In genomic region chr2:71511209-71511608, GRCm38 (mm10) we compare ENCODE assay signal across 22 mouse cellular contexts. TPM values are rescaled to one million over a fixed set of nuclear protein-coding genes. Genes with fewer than 3 reads are reported as not detected.
DNase-seq lines count a peak whose midpoint lies in the region; ATAC-seq lines count a peak whose summit lies in the region.
"Had no signal": no experiment of that assay in that cellular context is flagged by ENCODE, and none has a peak within 500 bp of the region (broad histone marks: within the 10 kb centered on the region; RNA-seq: fewer than 3 reads in every experiment).

No protein-coding gene starts in this region.

- no peak for DNase-seq in forebrain, embryonic 14.5 days (ENCODE audit: low spot score)
- no peak for DNase-seq in spleen, postnatal 14 days (ENCODE audit: low spot score in 2 of 2)
- DNase-seq in layer of hippocampus, adult 8-10 months (ENCODE audit: low spot score in 2 of 2): no peak
- DNase-seq: adrenal gland, adult 2 months; adrenal gland, postnatal 10 days; adrenal gland, postnatal 25 days; cerebellum, adult 11 months; cerebellum, adult 18-20 months; cerebellum, adult 8-10 months; cerebellum, adult 9-11 months; cerebellum, postnatal 14 days; cerebellum, postnatal 36 days; embryo, embryonic 11 days had no signal

- H3K27ac ChIP-seq in forebrain, embryonic 13.5 days: 0 out of 2 replicates have a peak overlapping the region, but pooled peaks have one; percentile 68
- H3K27ac ChIP-seq in forebrain, embryonic 14.5 days (ENCODE audit: low read depth, low read length): no peak overlapping the region
- H3K27ac ChIP-seq: embryonic facial prominence, embryonic 13.5 days; embryonic facial prominence, embryonic 15.5 days; forebrain, embryonic 10.5 days had no signal

- no peaks in the 10 kb centered on the region for H3K27me3 ChIP-seq in forebrain, embryonic 13.5 days
- H3K27me3 ChIP-seq in forebrain, embryonic 14.5 days (replicated peaks; ENCODE audit: control insufficient read depth, insufficient read depth, low read length): no peaks in the 10 kb centered on the region
- H3K27me3 ChIP-seq: embryonic facial prominence, embryonic 15.5 days; forebrain, embryonic 15.5 days had no signal

- H3K9me3 ChIP-seq in forebrain, embryonic 13.5 days (replicated peaks): no peaks in the 10 kb centered on the region
- H3K9me3 ChIP-seq in forebrain, embryonic 14.5 days (replicated peaks; ENCODE audit: control insufficient read depth, low read length): no peaks in the 10 kb centered on the region
- H3K9me3 ChIP-seq: embryonic facial prominence, embryonic 13.5 days; embryonic facial prominence, embryonic 15.5 days; forebrain, embryonic 10.5 days; forebrain, embryonic 15.5 days had no signal

- H3K4me3 ChIP-seq in forebrain, embryonic 13.5 days: no peak overlapping the region
- H3K4me3 ChIP-seq in forebrain, embryonic 14.5 days (ENCODE audit: low read depth, low read length): no peak overlapping the region
- H3K4me3 ChIP-seq: embryonic facial prominence, embryonic 13.5 days; embryonic facial prominence, embryonic 15.5 days; erythroblast, embryonic 14.5 days; forebrain, embryonic 10.5 days; forebrain, embryonic 15.5 days had no signal

- no peak overlapping the region for H3K9ac ChIP-seq in forebrain, embryonic 13.5 days
- no peak overlapping the region for H3K9ac ChIP-seq in forebrain, embryonic 14.5 days (ENCODE audit: low read length)
- H3K9ac ChIP-seq: embryonic facial prominence, embryonic 13.5 days; embryonic facial prominence, embryonic 15.5 days; forebrain, embryonic 15.5 days had no signal

- WGBS in forebrain, embryonic 13.5 days: 88% methylated on average over 7 of the region's 7 CpGs
- WGBS in forebrain, embryonic 14.5 days: 90% methylated on average over 7 of the region's 7 CpGs

- no peak for ATAC-seq in forebrain, embryonic 13.5 days
- no peak for ATAC-seq in forebrain, embryonic 14.5 days
- peak; percentile 96 for ATAC-seq in megakaryocyte, adult 5-6 weeks (ENCODE audit: poor library complexity, severe bottlenecking)
- ATAC-seq: forebrain, embryonic 15.5 days had no signal

- no peak overlapping the region for H3K4me2 ChIP-seq in forebrain, embryonic 13.5 days
- H3K4me2 ChIP-seq in forebrain, embryonic 14.5 days (ENCODE audit: low read length): no peak overlapping the region
- H3K4me2 ChIP-seq: embryonic facial prominence, embryonic 13.5 days; embryonic facial prominence, embryonic 15.5 days; forebrain, embryonic 15.5 days had no signal

- peaks cover 23% of the 10 kb centered on the region for H3K4me1 ChIP-seq in forebrain, embryonic 13.5 days
- peaks cover 11% of the 10 kb centered on the region; the same call in 1 of the 2 replicates for H3K4me1 ChIP-seq in forebrain, embryonic 14.5 days (ENCODE audit: control insufficient read depth, insufficient read depth, low read length)
- H3K4me1 ChIP-seq: embryonic facial prominence, embryonic 15.5 days had no signal

- H3K36me3 ChIP-seq in forebrain, embryonic 13.5 days (ENCODE audit: poor library complexity, severe bottlenecking): 0 out of 2 replicates have a peak, but pooled peaks cover 6% of the 10 kb centered on the region
- no peaks in the 10 kb centered on the region for H3K36me3 ChIP-seq in forebrain, embryonic 14.5 days (ENCODE audit: control insufficient read depth, insufficient read depth, low read length)
- H3K36me3 ChIP-seq: embryonic facial prominence, embryonic 15.5 days; forebrain, embryonic 15.5 days had no signal

RNA-seq across cellular contexts. Expression of gene Dlx1, which starts 16.7 kb away (rescaled TPM):
- 278 and 287 TPM in 2 replicates for polyA plus RNA-seq in forebrain, embryonic 13.5 days (2015; fragmentation: Nextera tagmentation; extraction: Ambion mirVana)
- polyA plus RNA-seq in forebrain, embryonic 14.5 days (2014; fragmentation: Nextera tagmentation; extraction: Ambion mirVana): 155 and 176 TPM in 2 replicates
- not detected in 2 replicates for total RNA-seq in megakaryocyte, adult 5-6 weeks (2015)
- not detected in 2 replicates for total RNA-seq in megakaryocyte, adult 5-6 weeks (2017)
- total RNA-seq in layer of hippocampus, adult 8-10 months (2022): 10 to 100 TPM; 14.0 to 16.3 (median 15.2) TPM
- total RNA-seq: common myeloid progenitor, adult 5-6 weeks had no signal

RNA-seq across cellular contexts. Expression of gene Dlx2, which starts 35.3 kb away (rescaled TPM):
- polyA plus RNA-seq in forebrain, embryonic 13.5 days (2015; fragmentation: Nextera tagmentation; extraction: Ambion mirVana): 71.0 and 83.2 TPM in 2 replicates
- polyA plus RNA-seq in forebrain, embryonic 14.5 days (2014; fragmentation: Nextera tagmentation; extraction: Ambion mirVana): 44.8 and 51.2 TPM in 2 replicates
- not detected in 2 replicates for total RNA-seq in megakaryocyte, adult 5-6 weeks (2015)
- total RNA-seq in megakaryocyte, adult 5-6 weeks (2017): not detected in 2 replicates
- total RNA-seq in layer of hippocampus, adult 8-10 months (2022): 1 to 10 TPM; 3.6 to 4.9 (median 4.7) TPM
- total RNA-seq: common myeloid progenitor, adult 5-6 weeks; MEL had no signal

RNA-seq across cellular contexts. Expression of gene Metap1d, which starts 58.1 kb away (rescaled TPM):
- 38.1 and 46.4 TPM in 2 replicates for polyA plus RNA-seq in forebrain, embryonic 13.5 days (2015; fragmentation: Nextera tagmentation; extraction: Ambion mirVana)
- 39.9 and 43.3 TPM in 2 replicates for polyA plus RNA-seq in forebrain, embryonic 14.5 days (2014; fragmentation: Nextera tagmentation; extraction: Ambion mirVana)
- total RNA-seq in megakaryocyte, adult 5-6 weeks (2015): 18.1 and 23.0 TPM in 2 replicates
- total RNA-seq in megakaryocyte, adult 5-6 weeks (2017): 12.0 and 14.0 TPM in 2 replicates
- 10 to 100 TPM; 22.5 to 29.5 (median 26.1) TPM for total RNA-seq in layer of hippocampus, adult 8-10 months (2022)

Comparison
In these comparisons a context has a peak if more than half of its experiments do, and no peak if none do; other contexts are left out.
1. RNA of gene Dlx1, which starts 16.7 kb away (total RNA-seq): 14.0 to 16.3 TPM in layer of hippocampus, adult 8-10 months; not detected in megakaryocyte, adult 5-6 weeks; every median in the first group is over 10 times any median in the second.
2. RNA of gene Dlx2, which starts 35.3 kb away (total RNA-seq): 3.6 to 4.9 TPM in layer of hippocampus, adult 8-10 months; not detected in megakaryocyte, adult 5-6 weeks; every median in the first group is over 4 times any median in the second.